Mouse (Mus musculus) lung, adult 2 months (tissue): ENCODE results near the gene Zfp961. TPM values are rescaled to one million over a fixed set of nuclear protein-coding genes. Genes with fewer than 3 reads are reported as not detected.
"Not testable (repeated sequence)": the region's sequence is repeated elsewhere in the genome, so short reads cannot be mapped to it uniquely, and the experiment has no call there.

Experiments
- DNase-seq: peaks from one replicate; pipeline ENCODE4 v3.0.0; 2022
- H3K4me1 ChIP-seq: fragments of 200-500 bp; 2 replicates; pipeline ENCODE4 v1.6.1; 2011; ENCODE audit warnings: low read length; ENCODE audit not compliant: control insufficient read depth, insufficient read depth
- H3K4me3 ChIP-seq: fragments of 200-500 bp; replicated peaks from 2 replicates; pipeline ENCODE3; 2011; ENCODE audit warnings: low read depth, mild to moderate bottlenecking, control low read depth, low read length; ENCODE audit errors: extremely low read depth
- CTCF ChIP-seq: fragments of 200-500 bp; IDR thresholded peaks from 2 replicates; pipeline ENCODE4 v1.5.1; 2011; ENCODE audit warnings: mild to moderate bottlenecking, low read length, control low read depth; ENCODE audit not compliant: insufficient read depth
- POLR2A ChIP-seq: fragments of 200-500 bp; IDR thresholded peaks from 2 replicates; pipeline ENCODE4 v1.6.1; 2011; ENCODE audit warnings: low read depth, mild to moderate bottlenecking, control low read depth, low read length, borderline replicate concordance; ENCODE audit errors: extremely low read depth
- WGBS: fragments of 180-500 bp; shearing (Covaris S2); methylation state at CpG from one replicate; pipeline ENCODE4 v1.1.7; 2018; 5-methylcytosine and 5-hydroxymethylcytosine counted together
- polyA plus RNA-seq: library from polyadenylated mRNA; depleted of rRNA; stranded (reverse); fragments of >200 nt; gene quantifications from 2 replicates; pipeline ENCODE4 v1.2.3, GENCODE M21; 2012; rRNA removed

Gene Zfp961
- polyA plus RNA-seq, 1 experiment: 5.2 TPM

DNA sequence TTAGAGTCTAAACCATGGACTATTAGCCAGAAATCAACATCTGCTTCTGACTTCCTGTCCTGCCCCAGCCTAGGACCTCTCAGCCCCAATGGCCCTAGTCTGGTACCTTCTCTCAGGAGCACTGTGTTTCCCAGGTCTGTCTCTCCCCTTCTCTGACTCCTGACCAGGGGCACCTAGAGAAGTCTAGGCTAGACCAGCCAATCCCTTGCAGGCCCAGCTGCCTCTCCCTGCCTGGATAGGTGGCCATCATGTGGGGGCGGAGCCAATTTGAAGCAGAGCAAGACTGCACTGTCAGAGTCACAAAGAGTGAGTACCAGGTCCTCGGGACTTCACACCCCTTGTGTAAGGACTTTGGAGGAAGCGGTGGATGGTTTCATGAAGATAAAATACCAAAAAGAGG is 58.6 kb downstream of the Zfp961 start, which contains the start of gene Cyp4f18:
Cyp4f18 (minus strand) TSS at position 154 of the 400 bp plus-strand sequence.
- TF ChIP-seq POLR2A (no peak), CTCF (no peak)
- no peak within 1 kb of the TSS for H3K4me3 ChIP-seq
- WGBS: 63% methylated on average over 3 of the region's 3 CpGs
- DNase-seq: no peak
- no peaks in the 10 kb centered on the region for H3K4me1 ChIP-seq

DNA sequence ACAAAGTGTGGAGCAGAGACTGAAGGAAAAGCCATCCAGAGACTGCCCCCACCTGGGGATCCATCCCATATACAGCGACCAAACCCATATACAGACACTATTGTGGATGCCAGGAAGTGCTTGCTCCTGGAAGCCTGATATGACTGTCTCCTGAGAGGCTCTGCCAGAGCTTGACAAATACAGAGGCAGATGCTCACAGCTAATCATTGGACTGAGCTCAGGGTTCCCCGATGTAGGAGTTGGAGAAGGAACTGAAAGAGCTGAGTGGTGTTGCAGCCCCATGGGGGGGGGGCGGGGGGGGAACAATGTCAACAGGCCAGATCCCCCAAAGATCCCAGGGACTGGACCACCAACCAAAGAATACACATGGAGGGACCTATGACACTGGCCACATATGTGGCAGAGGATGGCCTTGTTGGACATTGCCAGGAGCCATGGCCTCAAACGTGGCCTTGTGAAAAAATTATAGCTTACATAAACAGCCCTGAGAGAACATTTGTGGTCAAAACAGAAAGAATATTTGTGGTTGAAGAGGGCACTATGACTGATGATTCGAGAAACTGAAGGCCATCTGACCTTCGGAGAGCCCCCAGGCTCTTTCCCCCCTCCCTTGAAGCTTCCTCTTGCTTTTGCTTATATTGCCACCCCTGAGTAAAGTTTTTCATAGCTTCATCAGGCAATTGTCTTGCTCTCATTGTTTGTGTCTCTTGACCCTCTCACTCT is 62.8 kb downstream of the Zfp961 start:
- not testable (repeated sequence) for H3K4me1 ChIP-seq, DNase-seq, H3K4me3 ChIP-seq
- 44% methylated on average over 6 of the region's 6 CpGs for WGBS

DNA sequence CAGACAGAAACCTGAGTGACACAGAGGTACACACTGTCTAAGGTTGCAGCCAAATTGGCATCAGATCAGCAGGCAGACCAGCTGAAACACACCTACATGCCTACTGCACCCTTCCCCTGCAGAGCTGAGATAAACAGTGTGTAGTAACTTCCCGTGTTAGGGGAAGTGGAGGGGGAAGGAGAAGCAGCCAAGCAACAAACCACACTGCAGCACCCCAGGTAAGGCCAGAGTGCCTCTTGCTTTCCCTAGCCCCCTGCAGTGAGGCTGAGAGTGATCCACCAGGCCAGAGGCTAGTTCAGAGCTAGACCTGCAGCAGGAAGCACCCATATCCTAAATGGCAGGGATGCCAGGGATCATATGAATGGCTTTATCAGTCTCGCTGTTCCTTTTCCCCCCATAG is 66.5 kb downstream of the Zfp961 start:
- 45% methylated on average over 2 of the region's 2 CpGs for WGBS
- not testable (repeated sequence) for DNase-seq, H3K4me3 ChIP-seq, H3K4me1 ChIP-seq

DNA sequence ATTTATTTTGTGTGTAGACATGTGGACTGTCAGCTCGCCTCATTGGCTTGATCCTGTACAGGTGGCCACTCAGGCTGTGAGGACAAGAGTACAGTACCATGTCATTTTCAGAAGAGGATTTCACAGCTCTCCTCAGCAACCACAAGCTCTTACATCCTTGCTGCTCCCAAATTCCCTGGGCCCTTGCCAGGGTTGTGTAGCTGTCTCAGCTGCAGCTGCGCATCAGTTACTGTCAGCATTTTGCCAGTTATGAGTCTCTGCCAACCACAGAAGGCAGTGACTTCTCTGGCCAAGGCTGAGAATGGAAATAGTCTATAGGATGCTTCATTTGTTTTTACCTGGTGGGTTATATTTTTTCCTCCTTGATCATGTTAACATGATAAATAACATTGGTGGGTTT is 67.3 kb downstream of the Zfp961 start:
- TF ChIP-seq POLR2A: no peak
- DNase-seq: no peak
- WGBS: 55% methylated on average over 2 of the region's 2 CpGs
- no peaks in the 10 kb centered on the region for H3K4me1 ChIP-seq
- no peak overlapping the region for H3K4me3 ChIP-seq

DNA sequence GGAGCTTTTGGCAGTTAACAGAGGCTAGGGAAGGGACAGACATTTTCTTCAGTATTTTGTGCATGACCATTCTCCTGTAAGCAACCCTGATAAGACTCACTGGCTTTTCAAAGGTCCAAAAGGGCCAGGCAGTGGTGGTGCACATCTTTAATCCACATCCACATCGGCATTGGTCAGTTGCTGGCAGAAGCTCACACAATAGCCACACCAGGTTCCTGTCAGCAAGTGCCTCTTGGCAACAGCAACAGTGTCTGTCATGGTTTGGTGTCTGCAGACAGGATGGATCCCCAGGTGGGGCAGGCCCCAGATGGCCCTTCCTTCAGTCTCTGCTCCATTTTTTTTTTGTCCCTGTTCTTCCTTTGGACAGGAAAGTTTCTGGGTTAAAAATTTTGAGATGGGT is 68.2 kb downstream of the Zfp961 start:
- H3K4me3 ChIP-seq, DNase-seq, H3K4me1 ChIP-seq: not testable (repeated sequence)
- WGBS: 70% methylated on average over 1 of the region's 1 CpGs

DNA sequence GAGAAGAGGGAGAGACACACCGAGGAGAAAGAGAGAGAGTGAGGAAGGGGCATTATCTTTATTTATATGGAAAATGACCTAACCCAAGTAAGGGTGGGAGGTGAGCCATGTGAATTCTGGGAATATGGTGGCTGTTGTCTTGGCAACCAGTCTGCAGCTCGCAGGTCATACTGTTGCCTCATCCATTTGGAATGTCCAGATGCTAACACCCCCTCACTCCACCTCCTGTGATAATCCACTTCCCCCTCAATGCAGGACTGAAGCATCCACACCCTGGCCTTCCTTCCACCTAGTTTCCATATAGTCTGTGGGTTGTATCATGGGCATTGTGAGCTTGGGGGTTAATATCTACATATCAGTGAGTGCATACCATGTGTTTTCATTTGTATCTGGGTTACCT is 69.0 kb downstream of the Zfp961 start:
- Histone ChIP-seq H3K4me1 (no peaks in the 10 kb centered on the region), H3K4me3 (no peak overlapping the region)
- no peak for TF ChIP-seq CTCF
- TF ChIP-seq POLR2A: no peak
- DNase-seq: no peak
- WGBS: 53% methylated on average over 2 of the region's 2 CpGs

DNA sequence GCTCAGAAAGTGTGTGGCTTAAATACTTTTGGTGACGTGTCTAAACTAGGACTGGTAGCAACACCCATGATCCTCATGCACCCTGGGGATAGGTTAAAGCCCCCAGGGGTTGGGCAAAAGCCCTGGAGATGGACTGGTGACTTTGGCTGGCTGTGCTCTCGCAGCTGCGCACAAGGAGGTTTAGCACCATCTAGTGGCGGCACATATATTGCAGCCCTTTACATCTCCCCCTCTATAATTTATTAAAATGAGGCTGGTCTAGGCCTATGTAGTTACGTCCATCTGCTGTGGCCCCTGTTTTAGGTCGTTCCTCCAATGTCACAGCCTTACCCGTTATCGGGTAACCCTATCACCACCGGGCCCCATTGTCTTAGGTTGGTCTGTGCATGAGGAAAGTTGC is 74.0 kb downstream of the Zfp961 start:
- 8% methylated on average over 5 of the region's 9 CpGs for WGBS
- peak; percentile 39 for DNase-seq
- H3K4me3 ChIP-seq, H3K4me1 ChIP-seq: not testable (repeated sequence)

DNA sequence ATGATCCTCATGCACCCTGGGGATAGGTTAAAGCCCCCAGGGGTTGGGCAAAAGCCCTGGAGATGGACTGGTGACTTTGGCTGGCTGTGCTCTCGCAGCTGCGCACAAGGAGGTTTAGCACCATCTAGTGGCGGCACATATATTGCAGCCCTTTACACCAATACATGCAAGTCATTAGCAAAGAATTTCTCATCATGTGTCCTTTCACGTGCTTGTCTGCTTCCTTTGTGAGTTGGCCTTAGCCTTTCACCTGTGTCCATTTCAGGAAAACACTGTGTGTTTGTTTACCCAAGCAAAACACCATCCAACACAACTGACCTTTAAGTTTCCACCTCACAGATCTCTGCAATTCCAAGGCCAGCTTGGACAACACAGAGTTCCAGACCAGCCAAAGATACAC is 82.1 kb downstream of the Zfp961 start:
- DNase-seq: peak; percentile 40
- not testable (repeated sequence) for H3K4me3 ChIP-seq

DNA sequence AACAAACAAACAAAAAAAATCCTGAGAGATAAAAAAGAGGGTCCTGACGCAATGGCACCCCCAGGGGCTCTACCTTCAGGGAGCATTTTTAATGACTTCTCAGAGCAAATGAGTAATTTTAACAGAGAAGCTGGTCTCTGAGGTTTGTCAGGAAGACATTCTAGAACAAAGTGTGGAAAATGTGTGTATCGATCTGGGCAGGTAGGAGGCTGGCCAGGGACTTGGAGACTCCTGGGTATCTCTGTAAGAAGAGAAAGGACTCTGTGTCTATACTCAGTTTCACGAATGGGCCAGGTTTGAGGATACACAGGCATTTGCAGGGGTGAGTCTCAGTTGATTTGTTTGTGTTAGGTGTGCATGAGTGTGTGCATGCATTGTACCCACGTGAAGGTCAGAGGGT is 90.1 kb downstream of the Zfp961 start, which contains the start of gene Olfr372:
Olfr372 (plus strand) TSS at position 301 of the 400 bp plus-strand sequence.
- H3K4me3 ChIP-seq, H3K4me1 ChIP-seq, DNase-seq: not testable (repeated sequence)
- WGBS: 72% methylated on average over 4 of the region's 4 CpGs

More for the DNA sequence above, 82.1 kb downstream of the Zfp961 start:
- WGBS: 11% methylated on average over 4 of the region's 4 CpGs
- H3K4me1 ChIP-seq: not testable (repeated sequence)

DNA sequence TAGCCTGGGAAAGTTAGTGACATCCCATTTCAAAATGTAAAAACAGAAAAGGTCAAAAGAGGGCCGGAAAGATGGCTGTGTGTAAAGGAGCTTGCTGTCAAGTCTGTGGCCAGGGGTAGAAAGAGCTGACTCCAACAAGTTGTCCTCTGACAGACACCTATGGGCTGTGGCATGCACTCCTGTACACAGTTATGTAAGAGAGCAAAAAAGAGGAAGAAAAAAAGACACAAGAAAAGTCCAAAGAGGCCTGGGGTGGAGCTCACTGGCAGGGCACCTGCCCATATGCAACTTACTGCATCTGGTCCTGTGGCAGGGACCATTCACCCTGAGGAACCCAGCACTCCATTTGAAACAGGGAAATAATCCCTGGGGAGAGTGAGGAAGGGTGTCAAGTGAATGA is 91.7 kb downstream of the Zfp961 start:
- H3K4me3 ChIP-seq: no peak overlapping the region
- WGBS: 69% methylated on average over 1 of the region's 1 CpGs
- DNase-seq: no peak
- TF ChIP-seq POLR2A (no peak), CTCF (no peak)
- H3K4me1 ChIP-seq: no peaks in the 10 kb centered on the region

Other genes with a start within 250 kb of the Zfp961 start
- 25.0 and 31.3 TPM in 2 replicates for gene B3gnt3, start 249.2 kb upstream of the Zfp961 start, polyA plus RNA-seq
- 20.0 and 23.3 TPM in 2 replicates for gene Fcho1, start 225.3 kb upstream of the Zfp961 start, polyA plus RNA-seq
- gene Zfp709, start 69.0 kb upstream of the Zfp961 start, polyA plus RNA-seq: 0.27 and 0.50 TPM in 2 replicates
- gene Zfp882, start 42.4 kb upstream of the Zfp961 start, polyA plus RNA-seq: 0.57 and 0.96 TPM in 2 replicates
- 1.7 and 2.7 TPM in 2 replicates for gene Zfp617, start 42.4 kb upstream of the Zfp961 start, polyA plus RNA-seq
- 18.2 and 26.4 TPM in 2 replicates for gene Cyp4f18, start 58.6 kb downstream of the Zfp961 start, polyA plus RNA-seq
- gene Olfr372, start 90.2 kb downstream of the Zfp961 start, polyA plus RNA-seq: not detected in 2 replicates
- not detected in 2 replicates for gene Olfr373, start 132.1 kb downstream of the Zfp961 start, polyA plus RNA-seq
- not detected in 2 replicates for gene Olfr374, start 156.0 kb downstream of the Zfp961 start, polyA plus RNA-seq
- 139 and 170 TPM in 2 replicates for gene Tpm4, start 183.9 kb downstream of the Zfp961 start, polyA plus RNA-seq
- 39.1 and 67.4 TPM in 2 replicates for gene Rab8a, start 210.2 kb downstream of the Zfp961 start, polyA plus RNA-seq
- 1.6 and 1.8 TPM in 2 replicates for gene Hsh2d, start 238.6 kb downstream of the Zfp961 start, polyA plus RNA-seq